Mouse (Mus musculus): ENCODE results near the gene Trim67. TPM values are rescaled to one million over a fixed set of nuclear protein-coding genes. Genes with fewer than 3 reads are reported as not detected.
A peak's percentile ranks its signal among the peaks of the same experiment; 100 is the strongest.

Gene Trim67
- total RNA-seq (2015) (not detected in 2 replicates), total RNA-seq (2017) (0.07 TPM in 1 of 2 replicates, not detected in the other)

GRCm38 (mm10) chr8:124792708-124793107 lies at the start of gene Trim67:
TSS of gene Trim67 (plus strand) at chr8:124793092.
- ATAC-seq (replicated peaks; ENCODE audit: poor library complexity) = no peak; the same call in 1 of the 2 replicates

- ATAC-seq (replicated peaks; ENCODE audit: poor library complexity) = no peak
Measured at GRCm38 (mm10) chr8:124746661-124747060, 46.2 kb upstream of the Trim67 start.

GRCm38 (mm10) chr8:124751191-124751590 lies 41.7 kb upstream of the Trim67 start:
- ATAC-seq (replicated peaks; ENCODE audit: poor library complexity) = no peak

- peak; percentile 87 for ATAC-seq (replicated peaks; ENCODE audit: poor library complexity)
Measured at GRCm38 (mm10) chr8:124751709-124752173, 41.2 kb upstream of the Trim67 start, which contains the start of gene Fam89a. TSS of gene Fam89a (minus strand) at chr8:124751832.

- no peak for ATAC-seq (replicated peaks; ENCODE audit: poor library complexity)
Measured at GRCm38 (mm10) chr8:124752325-124752862, 40.5 kb upstream of the Trim67 start.

GRCm38 (mm10) chr8:124754101-124754791 lies 38.6 kb upstream of the Trim67 start:
- no peak for ATAC-seq (replicated peaks; ENCODE audit: poor library complexity)

GRCm38 (mm10) chr8:124754792-124755190 lies 38.1 kb upstream of the Trim67 start:
- ATAC-seq (replicated peaks; ENCODE audit: poor library complexity) = no peak

- no peak for ATAC-seq (replicated peaks; ENCODE audit: poor library complexity)
Measured at GRCm38 (mm10) chr8:124755481-124755880, 37.4 kb upstream of the Trim67 start.

- no peak for ATAC-seq (replicated peaks; ENCODE audit: poor library complexity)
Measured at GRCm38 (mm10) chr8:124756153-124756552, 36.7 kb upstream of the Trim67 start.

GRCm38 (mm10) chr8:124756601-124757000 lies 36.3 kb upstream of the Trim67 start:
- ATAC-seq (replicated peaks; ENCODE audit: poor library complexity) = no peak

GRCm38 (mm10) chr8:124758544-124758943 lies 34.3 kb upstream of the Trim67 start:
- peak; percentile 60 for ATAC-seq (replicated peaks; ENCODE audit: poor library complexity)

GRCm38 (mm10) chr8:124763061-124763460 lies 29.8 kb upstream of the Trim67 start:
- no peak for ATAC-seq (replicated peaks; ENCODE audit: poor library complexity)

- no peak for ATAC-seq (replicated peaks; ENCODE audit: poor library complexity)
Measured at GRCm38 (mm10) chr8:124772389-124772788, 20.5 kb upstream of the Trim67 start.

GRCm38 (mm10) chr8:124775695-124776094 lies 17.2 kb upstream of the Trim67 start:
- ATAC-seq (replicated peaks; ENCODE audit: poor library complexity) = peak; percentile 87

GRCm38 (mm10) chr8:124780236-124780635 lies 12.7 kb upstream of the Trim67 start:
- ATAC-seq (replicated peaks; ENCODE audit: poor library complexity) = no peak

GRCm38 (mm10) chr8:124782431-124782830 lies 10.5 kb upstream of the Trim67 start:
- no peak for ATAC-seq (replicated peaks; ENCODE audit: poor library complexity)

- no peak for ATAC-seq (replicated peaks; ENCODE audit: poor library complexity)
Measured at GRCm38 (mm10) chr8:124783228-124783627, 9.7 kb upstream of the Trim67 start.

- ATAC-seq (replicated peaks; ENCODE audit: poor library complexity) = no peak
Measured at GRCm38 (mm10) chr8:124784613-124785012, 8.3 kb upstream of the Trim67 start.

- 0 out of 2 replicates have a peak, but pooled peaks have one; percentile 26 for ATAC-seq (replicated peaks; ENCODE audit: poor library complexity)
Measured at GRCm38 (mm10) chr8:124790676-124791075, 2.2 kb upstream of the Trim67 start.

GRCm38 (mm10) chr8:124791751-124792150 lies 1.1 kb upstream of the Trim67 start:
- no peak for ATAC-seq (replicated peaks; ENCODE audit: poor library complexity)

GRCm38 (mm10) chr8:124792186-124792585 lies 706 bp upstream of the Trim67 start:
- 0 out of 2 replicates have a peak, but pooled peaks have one; percentile 20 for ATAC-seq (replicated peaks; ENCODE audit: poor library complexity)

GRCm38 (mm10) chr8:124793172-124793651 lies 320 bp downstream of the Trim67 start:
- ATAC-seq (replicated peaks; ENCODE audit: poor library complexity) = peak; percentile 91
